Mouse (Mus musculus): ENCODE results near the gene Susd1.

Susd1 gene

GRCm38 (mm10) chr4:59429128-59429527 lies 9.3 kb downstream of the Susd1 start:
- no peak for DNase-seq (ENCODE audit: low spot score)

GRCm38 (mm10) chr4:59426429-59426828 lies 12.0 kb downstream of the Susd1 start:
- no peak for DNase-seq (ENCODE audit: low spot score)

GRCm38 (mm10) chr4:59422808-59423207 lies 15.6 kb downstream of the Susd1 start:
- no peak for DNase-seq (ENCODE audit: low spot score)

DNA sequence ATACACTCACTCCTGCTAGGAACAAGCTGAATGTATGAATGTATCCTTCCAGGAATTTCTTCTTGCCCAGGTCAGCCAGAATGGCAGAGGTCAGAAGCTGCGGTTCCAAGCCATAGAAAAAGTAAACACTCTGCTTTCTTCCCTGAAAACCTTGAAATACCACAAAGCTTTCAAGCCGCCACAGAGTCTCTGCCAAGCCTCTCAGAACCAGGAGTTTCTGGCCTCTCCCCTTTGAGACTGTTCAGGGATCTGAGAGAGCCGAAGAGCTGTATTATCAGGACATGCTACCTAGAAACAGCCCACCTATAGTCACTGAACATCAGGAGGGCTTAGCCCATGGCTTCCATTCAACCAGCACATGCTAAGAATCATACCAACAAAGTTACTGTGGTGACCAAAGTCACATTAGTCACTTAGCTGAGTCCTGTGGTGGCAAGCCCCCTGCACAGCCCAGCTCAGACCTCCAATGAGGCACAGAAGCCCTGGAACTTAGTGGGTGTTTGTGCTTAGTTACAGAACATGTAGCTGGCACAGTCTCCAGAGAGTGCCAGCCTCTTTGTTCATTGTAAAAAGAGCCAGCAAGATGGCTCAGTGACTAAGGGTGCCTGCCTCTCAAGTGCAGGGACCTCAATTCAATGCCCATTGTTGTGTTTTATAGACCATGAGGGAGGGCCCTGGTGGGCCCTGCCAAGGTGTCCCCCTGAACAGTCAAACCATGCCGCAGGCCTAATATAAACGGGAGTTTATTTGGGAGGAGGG lies 16.2 kb downstream of the Susd1 start:
- no peak for DNase-seq (ENCODE audit: low spot score)

- no peak for DNase-seq (ENCODE audit: low spot score)
Observed at GRCm38 (mm10) chr4:59421369-59421746, 17.1 kb downstream of the Susd1 start.

DNA sequence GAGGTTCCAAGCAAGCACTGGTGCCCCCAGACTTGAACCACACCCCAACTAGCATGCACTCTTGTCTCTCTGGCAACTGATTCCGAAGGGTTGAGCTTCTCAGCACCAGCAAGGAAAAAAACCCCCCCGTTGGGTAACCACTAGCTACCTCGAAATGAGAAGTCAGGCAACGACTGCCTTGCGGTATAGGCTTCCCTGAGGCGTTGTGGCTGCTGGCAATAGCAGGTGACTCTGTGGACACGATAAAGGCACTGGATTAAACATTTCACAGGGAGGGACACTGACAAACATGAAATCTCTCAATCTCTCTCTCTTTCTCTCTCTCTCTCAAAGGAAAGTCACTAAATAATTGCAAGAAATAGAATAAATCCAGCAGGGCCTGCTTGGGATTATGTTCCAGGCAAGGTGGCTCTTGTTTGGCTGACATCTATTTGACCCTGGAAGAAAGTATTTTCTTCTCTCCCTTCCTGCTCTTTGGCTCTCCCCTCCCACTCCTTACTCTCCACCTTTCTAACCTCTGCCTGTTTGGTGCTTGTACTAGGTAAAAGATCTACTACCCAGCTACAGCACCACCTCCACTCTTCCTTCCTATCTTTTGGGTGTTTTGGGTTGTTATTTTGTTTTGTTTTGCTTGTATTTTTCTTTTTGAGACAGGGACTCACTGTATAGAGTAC lies 17.6 kb downstream of the Susd1 start:
- DNase-seq (ENCODE audit: low spot score) = no peak

- DNase-seq (ENCODE audit: low spot score) = no peak
Observed at GRCm38 (mm10) chr4:59419211-59419610, 19.2 kb downstream of the Susd1 start.

DNA sequence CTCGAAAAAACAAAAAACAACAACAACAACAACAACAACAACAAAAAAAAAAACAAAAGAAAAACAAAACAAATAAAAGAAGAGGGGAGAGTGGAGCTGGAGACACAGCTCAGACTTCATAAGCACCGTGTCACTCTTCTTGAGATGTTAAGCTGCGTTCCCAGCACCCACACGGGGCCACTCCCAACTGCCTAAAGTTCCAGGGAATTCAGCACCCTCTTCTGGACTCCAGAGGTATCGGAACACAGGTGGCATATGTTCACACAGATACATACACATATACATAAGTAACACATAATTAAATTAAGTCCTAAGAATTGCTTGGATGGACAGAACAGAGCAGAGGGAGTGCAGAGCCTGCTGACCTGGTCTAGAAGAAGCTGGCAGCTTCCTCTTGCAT lies 25.0 kb downstream of the Susd1 start:
- no peak for DNase-seq (ENCODE audit: low spot score)

GRCm38 (mm10) chr4:59411153-59411552 lies 27.3 kb downstream of the Susd1 start:
- no peak for DNase-seq (ENCODE audit: low spot score)

- no peak for DNase-seq (ENCODE audit: low spot score)
Observed at GRCm38 (mm10) chr4:59407766-59408165, 30.7 kb downstream of the Susd1 start.

- DNase-seq (ENCODE audit: low spot score) = no peak
Observed at GRCm38 (mm10) chr4:59404375-59404774, 34.1 kb downstream of the Susd1 start.

DNA sequence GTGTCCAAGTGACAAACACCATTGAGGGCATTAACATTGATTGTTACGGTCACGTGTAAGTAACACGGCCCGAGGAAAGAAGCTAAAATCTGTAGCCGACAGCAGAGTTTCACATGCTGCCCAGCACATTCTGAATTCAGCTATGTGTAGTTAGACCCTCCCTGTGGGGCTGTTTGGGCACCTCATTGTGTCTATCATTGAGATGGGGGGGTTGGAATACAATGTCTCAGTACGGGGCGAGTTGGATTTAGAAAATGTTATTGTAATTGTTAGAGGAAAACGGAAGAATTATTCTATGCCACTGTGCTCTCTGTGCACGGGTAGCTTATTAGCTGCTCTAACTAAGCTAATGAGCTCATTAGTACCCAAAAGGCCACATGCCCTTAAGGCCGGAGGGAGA lies 37.5 kb downstream of the Susd1 start:
- no peak for DNase-seq (ENCODE audit: low spot score)

DNA sequence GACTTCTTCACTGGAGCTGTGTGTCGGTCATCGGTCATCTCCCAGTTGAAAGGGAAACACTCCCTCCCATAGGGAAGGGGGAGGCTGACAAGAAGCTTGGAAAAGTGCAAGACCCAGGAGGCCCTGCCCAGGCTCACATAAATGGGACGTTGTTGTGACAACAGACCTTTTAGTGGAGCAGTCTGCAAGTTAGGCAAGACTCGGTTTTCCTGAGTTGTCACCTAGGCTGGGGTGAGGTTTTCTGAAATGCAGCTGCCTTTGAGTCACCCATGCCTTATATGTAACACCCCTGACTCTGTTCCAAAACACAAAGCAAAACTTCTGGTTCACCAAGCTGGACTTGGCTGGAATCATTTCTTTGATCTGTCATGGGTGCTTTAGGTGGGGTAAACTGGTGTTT lies 39.1 kb downstream of the Susd1 start:
- DNase-seq (ENCODE audit: low spot score) = no peak

- no peak for DNase-seq (ENCODE audit: low spot score)
Observed at GRCm38 (mm10) chr4:59395528-59395927, 42.9 kb downstream of the Susd1 start.

- no peak for DNase-seq (ENCODE audit: low spot score)
Observed at GRCm38 (mm10) chr4:59394155-59394554, 44.3 kb downstream of the Susd1 start.

DNA sequence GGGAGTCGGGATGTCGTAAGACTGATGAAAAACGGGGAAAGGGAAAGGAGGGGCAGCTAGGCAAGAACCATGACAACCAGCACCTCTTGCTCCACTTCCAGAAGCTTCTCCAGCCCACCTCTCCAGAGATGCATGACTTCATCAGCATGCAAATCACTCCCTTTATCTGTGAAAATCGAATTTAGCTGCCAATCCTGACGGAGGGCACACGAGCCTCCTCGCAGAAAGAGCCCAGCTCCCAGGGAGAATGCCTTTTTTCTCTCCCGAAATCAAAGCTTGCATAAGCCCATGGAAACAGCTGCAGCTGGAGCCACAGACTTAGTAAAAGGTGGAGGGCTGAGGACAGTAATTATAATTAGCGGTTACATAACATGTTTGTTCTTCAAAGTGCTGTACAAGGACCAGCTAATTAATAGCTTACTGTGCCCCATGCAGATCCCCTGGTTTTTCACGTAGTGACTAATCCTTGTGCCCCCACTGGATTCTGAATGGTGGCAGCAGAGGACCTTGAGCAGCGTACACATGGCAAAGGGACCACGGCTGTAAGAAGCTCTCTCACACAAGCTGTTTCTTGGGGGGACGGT lies 49.9 kb downstream of the Susd1 start:
- no peak for DNase-seq (ENCODE audit: low spot score)

GRCm38 (mm10) chr4:59387387-59388210 lies 50.8 kb downstream of the Susd1 start:
- no peak for DNase-seq (ENCODE audit: low spot score)

GRCm38 (mm10) chr4:59385254-59385895 lies 53.1 kb downstream of the Susd1 start:
- DNase-seq (ENCODE audit: low spot score) = no peak

- DNase-seq (ENCODE audit: low spot score) = no peak
Observed at GRCm38 (mm10) chr4:59383791-59384190, 54.6 kb downstream of the Susd1 start.

- DNase-seq (ENCODE audit: low spot score) = peak; percentile 41
Observed at GRCm38 (mm10) chr4:59382131-59382530, 56.3 kb downstream of the Susd1 start.

GRCm38 (mm10) chr4:59381007-59381743 lies 57.3 kb downstream of the Susd1 start:
- no peak for DNase-seq (ENCODE audit: low spot score)

Data from embryo, embryonic 10 days (tissue).